Mouse (Mus musculus): ENCODE results near the gene Tmem251. TPM values are rescaled to one million over a fixed set of nuclear protein-coding genes. Genes with fewer than 3 reads are reported as not detected.

The Tmem251 gene
- polyA plus RNA-seq, 1 experiment from 2014 or later, result 10.8 TPM

DNA sequence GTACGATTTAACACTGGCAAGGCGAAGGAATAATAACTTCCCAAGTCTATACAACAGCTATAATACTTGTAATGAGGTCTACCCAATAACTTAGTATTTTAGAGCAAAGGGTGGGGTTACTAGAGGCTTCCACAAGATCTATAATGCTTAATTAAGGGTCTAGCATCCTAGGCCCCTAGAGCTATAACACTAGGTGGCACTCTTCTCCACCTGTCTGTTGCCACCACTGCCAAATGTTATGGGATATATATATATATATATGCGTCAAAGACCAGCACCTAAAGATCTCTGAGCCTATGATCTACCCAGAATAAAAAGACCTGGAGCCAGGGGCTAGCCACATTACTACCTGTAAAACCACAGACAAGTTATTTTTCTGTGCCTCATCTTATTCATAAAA lies 3.3 kb upstream of the Tmem251 start:
- WGBS, result 73% methylated on average over 3 of the region's 3 CpGs
- peaks cover 20% of the 10 kb centered on the region for H3K4me1 ChIP-seq
- no peaks in the 10 kb centered on the region for H3K36me3 ChIP-seq
- no peak overlapping the region for H3K4me3 ChIP-seq
- ATAC-seq (ENCODE audit: low FRiP score), result no peak
- no peaks in the 10 kb centered on the region for H3K27me3 ChIP-seq
- no peak overlapping the region for H3K4me2 ChIP-seq (replicated peaks)
- H3K9me3 ChIP-seq (replicated peaks), result no peaks in the 10 kb centered on the region
- H3K27ac ChIP-seq, result no peak overlapping the region
- no peak overlapping the region for H3K9ac ChIP-seq

DNA sequence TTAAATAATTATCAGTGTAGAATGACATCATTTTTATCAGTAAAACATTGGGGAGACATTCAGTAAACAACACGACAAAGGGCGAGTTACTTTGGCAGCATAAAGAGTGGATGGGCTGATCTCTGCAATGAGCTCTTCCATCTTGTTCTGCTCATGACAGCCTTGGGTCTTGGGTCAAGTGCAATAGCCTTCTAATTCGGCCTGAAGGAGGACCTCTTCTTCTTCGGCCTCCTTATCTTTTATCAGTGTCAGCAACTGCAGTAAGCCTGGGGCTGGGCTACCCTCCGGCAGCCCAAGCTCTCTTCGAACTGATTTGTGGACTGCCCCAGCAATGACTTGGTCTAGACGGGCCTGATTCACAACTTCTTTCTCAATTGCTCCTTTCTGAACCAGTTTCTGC lies 1.5 kb upstream of the Tmem251 start:
- no peak overlapping the region for H3K9ac ChIP-seq

DNA sequence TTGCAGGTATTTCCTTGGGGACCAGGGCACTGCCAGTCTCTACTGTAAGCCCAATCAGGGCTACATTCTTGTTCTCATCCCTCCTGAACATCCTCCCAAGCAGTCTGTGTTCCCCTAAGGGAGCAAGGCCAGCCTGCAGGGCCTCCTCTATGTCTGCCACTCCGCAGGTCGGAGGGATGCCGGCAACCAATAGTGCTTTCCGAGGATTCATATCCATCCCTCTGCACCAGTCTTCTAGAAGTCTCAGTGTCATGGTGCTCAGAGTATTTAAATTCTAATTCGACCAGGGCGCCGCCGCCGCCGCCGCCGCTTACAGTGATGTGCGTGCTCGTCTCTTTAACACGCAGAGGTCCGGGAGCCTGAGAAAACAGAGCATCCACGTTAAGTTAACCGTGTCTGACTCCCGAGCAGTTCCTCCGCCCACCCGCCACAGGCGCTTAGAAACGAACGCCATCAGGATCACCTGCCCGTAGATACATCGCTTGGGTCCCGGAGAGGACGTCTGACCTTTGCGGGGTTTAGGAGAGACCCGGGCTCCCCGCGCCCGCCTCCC lies 450 bp upstream of the Tmem251 start:
- under 1% methylated on average over 33 of the region's 33 CpGs for WGBS
- H3K27me3 ChIP-seq, result no peaks in the 10 kb centered on the region

More for the DNA sequence above, 1.5 kb upstream of the Tmem251 start:
- H3K4me2 ChIP-seq (replicated peaks), result no peak overlapping the region; the same call in 1 of the 2 replicates
- H3K4me3 ChIP-seq, result no peak overlapping the region
- no peak overlapping the region for H3K27ac ChIP-seq
- H3K9me3 ChIP-seq (replicated peaks), result no peaks in the 10 kb centered on the region
- peaks cover 20% of the 10 kb centered on the region for H3K4me1 ChIP-seq
- H3K27me3 ChIP-seq, result no peaks in the 10 kb centered on the region
- WGBS, result 87% methylated on average over 7 of the region's 7 CpGs
- ATAC-seq (ENCODE audit: low FRiP score), result no peak
- H3K36me3 ChIP-seq, result no peaks in the 10 kb centered on the region

DNA sequence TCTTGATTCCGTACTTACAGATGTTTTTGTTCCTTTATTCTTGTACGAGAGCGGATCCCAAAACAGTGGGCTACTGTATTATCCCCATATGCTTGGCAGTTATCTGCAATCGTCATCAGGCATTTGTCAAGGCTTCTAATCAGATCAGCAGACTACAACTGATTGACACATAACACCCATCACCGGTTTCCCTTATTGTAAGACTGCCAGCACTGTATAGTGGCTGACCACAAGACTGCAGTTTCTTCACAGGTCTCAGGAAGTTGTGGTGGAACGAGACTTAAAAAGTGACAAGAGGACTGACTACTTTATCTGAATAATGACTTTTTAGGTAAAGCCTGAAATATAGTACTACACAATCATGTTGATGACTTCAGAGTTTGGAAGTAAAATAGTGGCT lies 1.3 kb downstream of the Tmem251 start:
- peak overlapping the region; percentile 95; the same call in 1 of the 2 replicates for H3K4me3 ChIP-seq
- H3K9me3 ChIP-seq (replicated peaks), result no peaks in the 10 kb centered on the region
- peaks cover 20% of the 10 kb centered on the region for H3K4me1 ChIP-seq
- H3K9ac ChIP-seq, result no peak overlapping the region
- peaks cover 8% of the 10 kb centered on the region; the same call in 1 of the 2 replicates for H3K36me3 ChIP-seq
- no peak for ATAC-seq (ENCODE audit: low FRiP score)
- H3K27me3 ChIP-seq, result no peaks in the 10 kb centered on the region
- 68% methylated on average over 6 of the region's 6 CpGs for WGBS
- peak overlapping the region; percentile 91 for H3K4me2 ChIP-seq (replicated peaks)
- no peak overlapping the region for H3K27ac ChIP-seq

More for the DNA sequence above, 450 bp upstream of the Tmem251 start:
- H3K27ac ChIP-seq, result peak overlapping the region; percentile 96
- H3K9me3 ChIP-seq (replicated peaks), result no peaks in the 10 kb centered on the region
- peak overlapping the region; percentile 93 for H3K9ac ChIP-seq
- ATAC-seq (ENCODE audit: low FRiP score), result peak; percentile 80
- peaks cover 20% of the 10 kb centered on the region for H3K4me1 ChIP-seq
- peaks cover 4% of the 10 kb centered on the region; the same call in 1 of the 2 replicates for H3K36me3 ChIP-seq
- H3K4me2 ChIP-seq (replicated peaks), result peak overlapping the region; percentile 91
- H3K4me3 ChIP-seq, result peak overlapping the region; percentile 95

DNA sequence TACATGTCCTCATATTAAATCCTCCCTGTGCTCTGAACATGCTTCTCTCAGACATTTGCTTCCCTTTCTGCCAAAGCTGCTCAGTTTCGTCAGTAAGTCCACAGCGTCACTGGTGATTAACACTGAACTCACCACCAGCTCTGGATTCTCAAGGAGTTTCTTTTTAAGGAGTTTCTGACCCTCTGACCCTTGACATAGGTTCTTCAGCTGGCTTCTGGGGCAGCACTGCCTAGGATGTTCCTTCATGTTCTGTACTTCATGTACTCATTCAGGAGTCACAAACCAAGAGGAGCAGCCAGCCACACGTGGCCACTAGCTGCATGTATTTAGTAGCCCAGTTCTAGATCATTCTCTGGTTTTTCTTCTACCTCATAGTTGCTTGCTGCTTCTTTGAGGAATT lies 4.7 kb downstream of the Tmem251 start:
- H3K9me3 ChIP-seq (replicated peaks), result no peaks in the 10 kb centered on the region
- H3K36me3 ChIP-seq, result peaks cover 8% of the 10 kb centered on the region; the same call in 1 of the 2 replicates
- H3K27me3 ChIP-seq, result no peaks in the 10 kb centered on the region
- H3K4me3 ChIP-seq, result no peak overlapping the region
- WGBS, result 88% methylated on average over 3 of the region's 3 CpGs
- no peak overlapping the region for H3K27ac ChIP-seq
- no peak for ATAC-seq (ENCODE audit: low FRiP score)
- no peak overlapping the region for H3K9ac ChIP-seq
- H3K4me1 ChIP-seq, result peaks cover 11% of the 10 kb centered on the region
- H3K4me2 ChIP-seq (replicated peaks), result no peak overlapping the region

DNA sequence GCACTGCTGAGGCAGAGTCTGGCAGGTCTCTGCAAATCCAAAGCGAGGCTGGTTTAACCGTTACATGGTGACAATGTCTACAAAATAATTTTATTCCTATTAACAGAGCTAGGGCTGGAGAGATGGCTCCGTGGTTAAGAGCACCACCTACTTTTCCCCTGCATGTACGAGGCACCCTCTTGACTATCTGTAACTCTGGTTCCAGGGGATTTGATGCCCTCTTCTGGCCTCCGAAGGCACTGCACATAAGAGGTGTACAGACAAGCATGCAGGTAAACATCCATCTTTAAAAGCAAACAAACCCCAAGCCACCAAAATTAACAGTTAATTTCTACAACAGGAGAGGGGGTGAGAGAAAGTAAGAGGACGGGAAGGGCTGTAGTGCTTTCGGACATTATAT lies 12.7 kb downstream of the Tmem251 start:
- WGBS, result 88% methylated on average over 7 of the region's 7 CpGs
- no peak for ATAC-seq (ENCODE audit: low FRiP score)
- H3K4me1 ChIP-seq, result peaks cover 17% of the 10 kb centered on the region
- peak overlapping the region; percentile 85 for H3K4me3 ChIP-seq
- peak overlapping the region; percentile 74 for H3K4me2 ChIP-seq (replicated peaks)
- no peaks in the 10 kb centered on the region for H3K27me3 ChIP-seq
- H3K27ac ChIP-seq, result no peak overlapping the region
- 0 out of 2 replicates have a peak, but pooled peaks cover 2% of the 10 kb centered on the region for H3K36me3 ChIP-seq
- H3K9ac ChIP-seq, result no peak overlapping the region
- no peaks in the 10 kb centered on the region for H3K9me3 ChIP-seq (replicated peaks)

DNA sequence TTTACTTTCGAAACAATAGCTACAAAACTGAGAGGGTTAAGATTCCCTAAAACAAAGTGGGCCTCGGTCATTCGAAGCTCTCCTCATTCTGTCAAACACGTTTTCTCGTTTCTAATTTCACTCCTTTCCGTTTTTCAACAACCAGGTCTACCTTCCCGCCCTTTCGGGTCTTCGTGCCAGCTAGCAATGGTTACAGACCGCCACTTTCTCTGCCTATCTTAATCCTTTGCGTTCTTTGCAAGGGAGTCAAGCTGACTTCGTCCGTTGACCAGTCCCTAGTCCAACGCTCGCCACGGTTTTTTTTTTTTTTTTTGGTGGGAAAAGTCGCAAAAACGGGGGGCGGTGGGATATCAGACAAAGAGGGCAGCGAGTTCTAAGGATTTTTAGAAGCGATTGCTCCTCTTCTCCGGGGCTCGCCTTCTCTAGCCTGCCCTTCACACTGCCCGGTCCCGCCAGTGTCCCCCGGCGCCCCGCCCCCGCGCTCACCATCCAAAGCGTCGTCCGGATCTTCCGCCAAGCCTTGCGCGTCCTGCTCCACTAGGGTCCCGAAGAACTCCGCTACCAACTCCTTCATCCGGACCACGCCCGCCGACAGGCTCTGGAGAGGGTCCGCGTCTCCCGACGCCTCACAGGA lies 13.6 kb downstream of the Tmem251 start:
- Histone ChIP-seq H3K4me1 (peaks cover 17% of the 10 kb centered on the region), H3K4me3 (peak overlapping the region; percentile 85), H3K9me3 (replicated peaks) (no peaks in the 10 kb centered on the region), H3K27me3 (no peaks in the 10 kb centered on the region), H3K27ac (peak overlapping the region; percentile 92), H3K9ac (peak overlapping the region; percentile 75), H3K4me2 (replicated peaks) (peak overlapping the region; percentile 74), H3K36me3 (0 out of 2 replicates have a peak, but pooled peaks cover 2% of the 10 kb centered on the region)
- peak; percentile 90 for ATAC-seq (ENCODE audit: low FRiP score)
- WGBS, result 2% methylated on average over 46 of the region's 46 CpGs

DNA sequence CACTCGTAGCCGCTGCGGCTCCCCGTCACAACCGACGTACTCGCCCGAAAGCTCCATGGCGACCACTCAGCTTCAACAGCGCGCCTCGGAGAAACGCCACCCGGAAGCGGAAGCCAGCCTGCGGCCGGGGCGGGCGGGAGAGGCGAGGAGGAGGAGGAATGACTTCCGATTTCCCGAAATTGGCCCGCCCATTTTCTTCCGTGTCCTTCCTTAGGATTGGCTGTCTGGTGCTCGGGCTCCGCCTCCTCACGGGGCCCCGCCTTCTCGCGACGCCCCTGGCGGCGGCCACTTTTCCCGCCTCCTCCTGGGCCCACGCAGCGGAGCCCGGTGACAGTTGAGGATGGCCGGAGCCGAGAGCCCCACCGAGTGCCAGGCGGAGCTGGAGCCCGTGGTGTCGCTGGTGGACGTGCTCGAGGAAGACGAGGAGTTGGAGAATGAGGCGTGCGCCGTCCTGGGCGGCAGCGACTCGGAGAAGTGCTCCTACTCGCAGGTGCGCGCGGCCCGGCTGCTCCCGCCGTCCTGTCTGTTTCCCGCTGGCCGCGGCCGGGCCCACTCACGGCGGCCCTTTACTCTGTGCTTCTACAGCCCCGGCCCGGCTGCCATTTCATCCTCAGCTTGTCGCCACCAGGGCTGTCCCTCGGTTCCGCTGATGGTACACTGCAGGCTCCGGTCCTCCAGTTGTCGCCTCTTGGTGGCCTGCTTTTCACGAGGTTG lies 14.3 kb downstream of the Tmem251 start, which contains the start of the genes Gm28051, Gon7 and Ubr7:
Gene Gm28051 (minus strand): TSS at position 77 of the 714 bp plus-strand sequence.
Gene Gon7 (minus strand): TSS at position 115 of the 714 bp plus-strand sequence.
Gene Ubr7 (plus strand): TSS at position 279 of the 714 bp plus-strand sequence.
- Histone ChIP-seq H3K27me3 (no peaks in the 10 kb centered on the region), H3K4me2 (replicated peaks) (peak within 1 kb of the TSS; percentile 77), H3K9me3 (replicated peaks) (no peaks in the 10 kb centered on the region), H3K36me3 (0 out of 2 replicates have a peak, but pooled peaks cover 2% of the 10 kb centered on the region), H3K4me1 (peaks cover 17% of the 10 kb centered on the region), H3K4me3 (peak within 1 kb of the TSS; percentile 85), H3K9ac (peak within 1 kb of the TSS; percentile 86), H3K27ac (peak within 1 kb of the TSS; percentile 92)
- under 1% methylated on average over 73 of the region's 73 CpGs for WGBS
- peak; percentile 97 for ATAC-seq (ENCODE audit: low FRiP score)

DNA sequence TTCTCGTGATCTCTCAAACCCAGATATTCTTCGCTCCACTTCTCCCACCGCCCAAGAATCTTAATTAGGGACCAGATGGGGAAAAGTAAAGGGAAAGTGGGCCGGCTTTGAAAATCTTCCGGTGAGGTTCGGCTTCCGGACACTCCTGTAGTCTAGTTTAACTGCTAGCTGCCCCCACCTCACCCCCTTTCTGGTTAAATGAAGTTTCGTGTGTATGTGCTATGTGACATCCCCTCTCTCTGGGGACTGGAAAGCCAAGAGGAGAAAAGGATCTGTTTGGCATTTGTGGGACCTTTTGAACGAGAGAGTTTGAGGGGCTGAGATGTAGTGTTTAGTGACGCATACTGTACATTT lies 14.8 kb downstream of the Tmem251 start, which contains the start of gene Gm20604:
Gene Gm20604 (minus strand): TSS at position 270 of the 354 bp plus-strand sequence.
- under 1% methylated on average over 10 of the region's 10 CpGs for WGBS

DNA sequence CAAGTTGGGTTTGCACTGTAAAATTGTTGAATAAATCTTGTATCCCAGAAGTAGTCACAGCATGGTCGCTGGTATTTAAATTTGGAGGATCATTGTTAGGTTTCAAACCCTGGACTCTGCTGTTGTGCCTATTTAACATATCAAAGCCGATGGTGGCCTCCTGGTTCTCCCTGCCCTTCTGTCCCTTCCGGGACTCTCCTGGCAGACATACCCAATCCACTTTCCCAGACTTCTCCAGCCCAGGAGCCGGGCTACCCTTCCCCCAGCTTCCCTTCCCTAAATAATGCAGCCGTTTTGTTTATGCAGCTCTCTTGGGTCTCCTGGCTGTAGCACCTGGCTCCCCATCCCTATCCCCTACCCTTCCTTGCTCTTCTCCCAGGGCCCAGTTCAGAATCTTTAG lies 15.4 kb downstream of the Tmem251 start:
- ATAC-seq (ENCODE audit: low FRiP score), result no peak

More for the DNA sequence above, 14.8 kb downstream of the Tmem251 start, which contains the start of gene Gm20604:
- Histone ChIP-seq H3K4me2 (replicated peaks) (peak within 1 kb of the TSS; percentile 77), H3K4me1 (peaks cover 17% of the 10 kb centered on the region), H3K36me3 (0 out of 2 replicates have a peak, but pooled peaks cover 2% of the 10 kb centered on the region), H3K27me3 (no peaks in the 10 kb centered on the region), H3K4me3 (peak within 1 kb of the TSS; percentile 85), H3K9me3 (replicated peaks) (no peaks in the 10 kb centered on the region), H3K27ac (peak within 1 kb of the TSS; percentile 92), H3K9ac (peak within 1 kb of the TSS; percentile 86)
- no peak for ATAC-seq (ENCODE audit: low FRiP score)

DNA sequence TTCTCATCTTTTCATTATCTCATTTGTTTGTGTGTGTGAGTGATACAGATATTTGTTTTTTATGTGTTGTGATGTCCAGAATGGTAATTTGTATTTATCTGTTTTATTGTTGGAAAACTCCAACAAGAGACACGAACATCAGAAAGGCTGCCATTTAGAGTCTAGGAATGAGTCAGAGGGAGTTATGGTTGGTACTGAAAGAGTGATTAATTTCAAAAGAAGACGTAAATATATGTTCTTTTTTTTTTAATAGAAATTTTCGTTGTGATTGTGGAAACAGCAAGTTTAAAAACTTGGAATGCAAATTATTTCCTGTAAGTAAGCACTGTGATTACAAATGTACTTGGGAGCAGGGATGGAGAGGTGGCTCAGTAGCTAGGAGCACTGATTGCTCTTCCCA lies 18.1 kb downstream of the Tmem251 start:
- ATAC-seq (ENCODE audit: low FRiP score), result no peak
- H3K9ac ChIP-seq, result no peak overlapping the region
- H3K4me2 ChIP-seq (replicated peaks), result no peak overlapping the region
- peaks cover 14% of the 10 kb centered on the region for H3K4me1 ChIP-seq
- no peaks in the 10 kb centered on the region for H3K9me3 ChIP-seq (replicated peaks)
- H3K4me3 ChIP-seq, result no peak overlapping the region
- 95% methylated on average over 3 of the region's 3 CpGs for WGBS
- no peaks in the 10 kb centered on the region for H3K27me3 ChIP-seq
- no peak overlapping the region for H3K27ac ChIP-seq
- H3K36me3 ChIP-seq, result peaks cover 15% of the 10 kb centered on the region

More for the DNA sequence above, 15.4 kb downstream of the Tmem251 start:
- no peak overlapping the region for H3K27ac ChIP-seq
- peak overlapping the region; percentile 85 for H3K4me3 ChIP-seq
- H3K9ac ChIP-seq, result peak overlapping the region; percentile 86
- no peaks in the 10 kb centered on the region for H3K27me3 ChIP-seq
- H3K9me3 ChIP-seq (replicated peaks), result no peaks in the 10 kb centered on the region
- peak overlapping the region; percentile 77 for H3K4me2 ChIP-seq (replicated peaks)
- peaks cover 17% of the 10 kb centered on the region for H3K4me1 ChIP-seq
- no peaks in the 10 kb centered on the region for H3K36me3 ChIP-seq
- 2% methylated on average over 5 of the region's 5 CpGs for WGBS

DNA sequence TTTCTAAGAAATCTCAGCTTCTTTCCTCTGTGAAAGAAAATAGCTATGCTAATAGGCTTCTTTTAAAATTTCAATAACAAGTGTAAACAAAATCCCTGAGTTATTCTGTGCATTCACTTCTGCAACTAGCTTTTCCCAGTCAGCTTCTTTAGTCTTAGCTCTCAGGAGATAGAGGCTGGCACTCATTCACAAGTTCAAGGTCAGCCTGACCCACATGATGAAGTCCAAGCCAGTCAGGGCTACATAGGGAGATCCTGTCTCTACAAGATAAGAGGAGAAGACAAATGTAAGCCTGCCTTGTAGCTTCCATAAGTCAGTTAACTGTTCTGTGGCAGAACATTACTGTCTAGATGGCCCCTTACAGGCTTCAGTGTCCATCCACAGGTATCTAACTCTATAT lies 20.1 kb downstream of the Tmem251 start:
- H3K9ac ChIP-seq, result no peak overlapping the region
- no peak overlapping the region for H3K4me3 ChIP-seq
- H3K36me3 ChIP-seq, result peaks cover 29% of the 10 kb centered on the region
- H3K27me3 ChIP-seq, result no peaks in the 10 kb centered on the region
- no peak overlapping the region for H3K4me2 ChIP-seq (replicated peaks)
- no peak overlapping the region for H3K27ac ChIP-seq
- ATAC-seq (ENCODE audit: low FRiP score), result no peak
- H3K9me3 ChIP-seq (replicated peaks), result no peaks in the 10 kb centered on the region
- peaks cover 8% of the 10 kb centered on the region for H3K4me1 ChIP-seq
